Mouse (Mus musculus): ENCODE results near the gene Tnfrsf18.

Gene Tnfrsf18

DNA sequence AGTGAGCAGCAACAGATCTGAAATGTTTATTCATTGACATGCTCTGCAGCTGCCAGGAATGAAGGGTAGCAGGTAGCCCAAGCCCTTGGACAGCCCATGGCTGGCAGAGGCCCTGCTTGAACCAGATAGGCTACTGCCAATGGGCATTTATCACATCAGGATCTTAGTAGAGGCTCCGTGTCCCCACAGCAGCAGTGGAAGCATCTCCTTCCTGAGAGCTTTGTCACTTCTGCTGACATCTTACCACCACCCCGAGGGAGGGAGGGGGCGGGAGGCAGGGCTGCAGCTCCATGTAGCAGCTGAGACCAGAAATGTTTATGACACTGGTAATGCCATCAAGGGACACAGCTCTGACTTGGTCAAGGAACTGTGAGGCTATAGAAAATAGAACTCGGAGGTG is 6.9 kb downstream of the Tnfrsf18 start:
- DNase-seq (ENCODE audit: low read depth, low spot score), result no peak

DNA sequence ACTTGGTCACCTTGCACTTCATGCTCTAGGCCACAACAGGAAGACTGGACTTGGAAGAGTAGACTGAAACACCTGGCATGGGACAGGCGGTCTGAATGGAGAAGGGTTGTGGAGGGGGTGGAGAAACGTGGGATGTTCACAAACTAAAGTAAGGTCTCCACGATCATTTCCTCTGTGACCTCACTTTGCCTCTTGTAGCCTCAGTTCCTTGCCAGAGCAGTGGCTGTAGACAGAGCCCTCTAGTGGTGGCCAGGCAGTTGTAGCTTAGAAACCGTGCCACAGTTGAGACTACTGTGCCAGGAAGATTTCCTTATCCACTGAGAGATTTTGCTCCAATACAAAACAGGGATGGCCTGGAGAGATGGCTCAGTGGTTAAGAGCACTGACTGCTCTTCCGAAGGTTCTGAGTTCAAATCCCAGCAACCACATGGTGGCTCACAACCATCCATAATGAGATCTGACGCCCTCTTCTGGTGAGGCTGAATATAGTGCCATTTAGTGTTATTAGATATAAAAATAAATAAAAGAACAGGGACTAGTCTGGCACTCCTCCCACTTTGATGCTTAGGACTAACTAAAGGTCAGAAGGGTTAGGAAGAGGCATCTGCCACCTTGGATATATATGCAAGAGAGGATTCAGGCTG is 7.6 kb downstream of the Tnfrsf18 start:
- DNase-seq (ENCODE audit: low read depth, low spot score), result peak; percentile 85

DNA sequence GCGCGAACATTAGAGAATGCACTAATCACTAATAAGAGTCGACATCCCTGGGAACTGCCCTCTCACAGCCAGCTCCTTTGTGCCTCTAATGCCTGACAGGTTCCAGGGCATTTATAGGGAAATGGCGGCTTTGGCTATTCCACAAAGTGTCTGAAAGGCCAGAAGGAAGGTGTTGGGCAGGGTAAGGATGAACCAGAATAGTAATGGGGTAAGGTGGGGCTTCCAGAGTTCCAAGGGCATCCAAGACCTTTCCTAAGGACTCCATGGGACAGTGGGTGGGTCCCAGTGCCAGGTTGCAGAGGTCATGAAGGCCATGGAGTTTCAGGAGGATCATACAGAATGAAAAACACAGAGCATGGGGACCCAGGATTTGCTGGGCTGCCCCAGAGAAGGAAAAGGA is 8.3 kb downstream of the Tnfrsf18 start:
- peak; percentile 66 for DNase-seq (ENCODE audit: low read depth, low spot score)

DNA sequence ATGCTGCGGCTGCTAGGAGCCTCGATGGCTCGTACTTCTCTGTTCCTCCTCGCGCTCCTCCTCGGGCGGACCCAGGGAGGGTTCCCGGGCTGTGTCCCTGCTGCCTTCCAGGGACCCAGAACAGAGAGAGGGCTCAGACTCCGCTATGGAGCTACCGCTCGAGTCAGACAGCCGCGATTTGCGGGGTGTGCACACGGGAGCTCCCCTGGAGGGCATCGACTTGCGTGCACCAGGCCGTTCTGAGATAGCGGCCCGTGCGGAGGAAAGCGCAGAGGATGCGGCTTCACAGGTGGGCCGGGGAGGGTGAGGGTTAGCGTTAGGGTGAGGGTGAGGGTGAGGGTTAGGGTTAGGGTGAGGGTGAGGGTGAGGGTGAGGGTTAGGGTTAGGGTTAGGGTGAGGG is 8.9 kb downstream of the Tnfrsf18 start:
- peak; percentile 55 for DNase-seq (ENCODE audit: low read depth, low spot score)

- no peak for DNase-seq (ENCODE audit: low read depth, low spot score)
These were observed 18.8 kb downstream of the Tnfrsf18 start for GRCm38 (mm10) chr4:156044754-156045153.

DNA sequence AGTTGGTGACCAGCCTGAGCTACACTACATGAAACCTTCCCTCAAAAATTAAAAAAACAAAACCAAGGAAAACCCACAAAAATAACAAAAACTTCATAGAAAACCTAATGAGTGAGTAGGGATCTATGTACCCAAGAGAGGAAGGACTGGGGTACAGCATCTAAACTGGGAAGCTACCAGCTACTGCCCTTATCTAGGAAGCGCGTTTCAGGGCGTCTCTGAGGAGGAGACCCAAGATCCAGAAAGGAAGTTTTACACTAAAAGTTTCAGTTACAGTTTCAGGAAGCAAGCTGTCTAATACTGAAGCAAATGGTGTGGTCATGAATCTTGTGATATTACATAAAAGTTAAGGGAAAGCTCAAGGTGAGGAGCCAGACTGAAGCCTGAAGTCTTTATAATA is 23.8 kb downstream of the Tnfrsf18 start:
- no peak for DNase-seq (ENCODE audit: low read depth, low spot score)

- no peak for DNase-seq (ENCODE audit: low read depth, low spot score)
These were observed 24.5 kb downstream of the Tnfrsf18 start for GRCm38 (mm10) chr4:156050391-156050980.

DNA sequence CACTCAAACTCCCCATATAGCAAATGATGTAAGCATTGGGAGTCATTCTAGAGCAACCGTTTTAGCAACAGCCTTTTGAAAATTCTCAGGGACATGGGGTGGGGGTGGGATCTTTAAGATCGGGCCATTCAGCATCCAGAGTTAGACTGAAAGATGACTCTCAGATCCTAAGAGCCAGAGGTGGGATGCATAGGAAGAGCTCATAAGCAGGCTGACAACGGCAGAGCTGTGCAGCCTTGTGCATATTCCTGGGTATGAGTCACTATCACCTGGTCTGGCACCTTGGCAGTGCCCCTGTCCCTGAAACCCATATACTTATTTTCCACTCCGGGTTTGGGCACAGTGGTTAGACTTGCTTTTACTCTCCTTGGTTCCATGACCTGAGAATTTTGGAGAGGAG is 27.1 kb downstream of the Tnfrsf18 start:
- no peak for DNase-seq (ENCODE audit: low read depth, low spot score)

- DNase-seq (ENCODE audit: low read depth, low spot score), result no peak
These were observed 28.2 kb downstream of the Tnfrsf18 start for GRCm38 (mm10) chr4:156054130-156054529.

GRCm38 (mm10) chr4:156054606-156055005 is 28.6 kb downstream of the Tnfrsf18 start:
- DNase-seq (ENCODE audit: low read depth, low spot score), result no peak

DNA sequence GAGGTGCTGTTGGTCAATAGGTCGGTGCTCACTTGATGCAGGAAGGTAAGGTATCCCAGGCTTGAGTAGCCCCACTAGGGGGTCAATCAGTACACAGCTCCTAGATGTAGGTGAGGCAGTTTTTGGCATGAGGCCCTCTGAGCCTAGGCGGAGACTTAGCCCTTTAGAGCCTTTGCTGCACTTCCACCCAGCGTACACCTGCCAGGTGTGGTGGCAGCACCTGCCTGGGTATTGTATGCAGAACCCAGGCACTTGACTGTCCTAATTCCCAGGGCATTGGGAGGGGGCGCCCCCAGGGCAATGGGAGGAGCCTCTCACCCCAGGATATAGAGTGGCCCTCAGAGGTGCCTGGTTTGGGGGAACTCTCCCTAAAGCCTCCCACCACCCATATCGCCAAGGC is 29.2 kb downstream of the Tnfrsf18 start:
- DNase-seq (ENCODE audit: low read depth, low spot score), result no peak

GRCm38 (mm10) chr4:156057702-156058101 is 31.7 kb downstream of the Tnfrsf18 start:
- DNase-seq (ENCODE audit: low read depth, low spot score), result no peak

DNA sequence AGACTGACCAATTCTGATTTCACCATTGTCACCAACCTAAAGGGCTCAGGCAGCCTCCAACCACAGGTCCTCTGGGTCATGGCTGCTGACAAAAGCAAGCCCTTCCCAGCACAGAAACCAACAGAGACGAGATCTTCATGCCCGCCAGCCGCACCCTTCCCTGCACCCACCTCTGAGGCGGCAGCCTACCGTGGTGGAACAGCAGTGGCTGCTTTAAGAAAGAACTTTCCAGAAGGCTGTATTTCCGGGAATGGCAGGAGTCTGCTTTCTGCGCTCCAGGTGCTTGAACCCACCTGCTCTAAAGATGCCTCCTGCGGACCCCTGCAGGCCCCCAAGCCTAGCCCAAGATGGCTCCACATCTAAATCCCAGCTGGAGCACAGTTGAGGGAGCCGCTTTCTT is 32.9 kb downstream of the Tnfrsf18 start:
- DNase-seq (ENCODE audit: low read depth, low spot score), result no peak

- DNase-seq (ENCODE audit: low read depth, low spot score), result peak; percentile 51
These were observed 33.3 kb downstream of the Tnfrsf18 start, which contains the start of gene Ttll10 for GRCm38 (mm10) chr4:156059261-156059660. Ttll10 (minus strand) TSS chr4:156059414.

DNA sequence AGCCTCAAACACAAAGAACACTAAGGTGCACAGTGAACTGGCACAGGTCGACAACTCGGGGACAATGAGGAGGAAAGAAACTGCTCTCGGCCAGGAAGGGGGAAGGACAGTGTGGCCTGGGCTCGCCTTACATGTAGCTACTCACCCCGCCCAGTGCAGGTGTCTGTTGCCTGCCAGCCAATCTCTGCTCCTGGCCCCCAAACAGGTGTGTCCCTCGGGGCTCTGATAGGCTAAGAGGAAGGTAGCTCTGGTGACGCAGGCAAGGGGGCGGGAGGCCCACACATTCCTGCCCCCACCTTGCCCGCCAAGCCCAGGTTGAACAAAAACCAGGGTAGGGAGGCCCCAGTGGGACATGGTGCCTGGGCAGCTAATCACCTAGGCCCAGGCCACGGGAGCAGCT is 33.7 kb downstream of the Tnfrsf18 start:
- DNase-seq (ENCODE audit: low read depth, low spot score), result peak; percentile 68

DNA sequence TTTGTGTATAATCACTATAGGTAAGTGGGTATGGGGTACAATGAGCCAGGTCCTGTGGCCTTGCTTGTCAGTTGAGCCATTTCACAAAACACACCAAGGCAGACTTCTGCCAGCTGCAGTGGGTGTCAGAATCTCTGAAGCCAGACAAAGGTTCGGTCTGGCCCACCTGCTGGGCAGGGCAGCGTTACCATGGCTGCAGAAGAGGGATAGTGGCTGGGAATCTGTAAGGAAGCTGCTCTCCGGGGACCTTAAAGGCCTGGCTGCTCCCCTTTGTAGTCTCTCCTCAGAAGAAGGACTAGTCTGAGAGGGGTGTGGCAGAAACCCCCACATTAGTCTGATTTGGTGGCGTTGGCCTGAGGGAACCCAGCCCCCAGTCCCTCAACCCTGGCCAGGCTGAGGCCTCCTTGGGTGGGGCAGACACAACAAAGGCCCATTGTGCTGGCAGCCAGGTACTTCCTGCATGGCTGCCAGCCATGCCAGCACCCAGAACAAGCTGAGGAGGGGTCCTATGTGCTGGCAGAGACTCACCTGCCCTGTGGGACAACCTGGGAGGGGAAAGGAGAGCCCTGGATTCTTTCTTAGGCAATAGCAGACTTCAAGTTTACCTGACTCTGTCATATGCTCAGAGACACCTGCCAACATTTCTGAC is 38.0 kb downstream of the Tnfrsf18 start:
- peak; percentile 76 for DNase-seq (ENCODE audit: low read depth, low spot score)

GRCm38 (mm10) chr4:156064510-156064897 is 38.5 kb downstream of the Tnfrsf18 start:
- DNase-seq (ENCODE audit: low read depth, low spot score), result no peak

GRCm38 (mm10) chr4:156065156-156065894 is 39.4 kb downstream of the Tnfrsf18 start:
- no peak for DNase-seq (ENCODE audit: low read depth, low spot score)

- peak; percentile 73 for DNase-seq (ENCODE audit: low read depth, low spot score)
These were observed 41.4 kb downstream of the Tnfrsf18 start for GRCm38 (mm10) chr4:156067256-156067949.

DNA sequence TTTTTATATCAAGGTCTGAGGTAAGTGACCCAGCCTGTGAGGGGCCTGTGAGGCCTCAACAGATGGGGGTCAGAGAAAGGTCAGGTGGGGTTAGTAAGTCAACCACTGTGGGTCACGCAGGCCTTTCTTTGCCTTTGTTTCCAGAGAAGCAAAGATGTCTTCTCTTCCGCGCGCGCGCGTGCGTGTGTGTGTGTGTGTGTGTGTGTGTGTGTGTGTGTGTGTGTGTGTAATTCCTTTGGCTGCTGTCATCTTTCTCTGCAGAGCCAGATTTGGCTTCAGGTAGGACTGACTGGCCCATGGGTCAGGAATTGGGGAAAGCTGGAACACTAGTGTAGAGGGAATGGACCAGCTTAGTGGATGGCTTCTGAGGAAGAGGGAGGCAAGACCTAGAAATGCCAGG is 43.7 kb downstream of the Tnfrsf18 start:
- DNase-seq (ENCODE audit: low read depth, low spot score), result no peak

GRCm38 (mm10) chr4:156070276-156070675 is 44.3 kb downstream of the Tnfrsf18 start:
- no peak for DNase-seq (ENCODE audit: low read depth, low spot score)

- DNase-seq (ENCODE audit: low read depth, low spot score), result peak; percentile 66
These were observed 44.8 kb downstream of the Tnfrsf18 start for GRCm38 (mm10) chr4:156070716-156071115.

Data from ZHBTc4 (cell line).